Mouse (Mus musculus): ENCODE measurements at regions not wholly inside any gene's neighbourhood (a gene's known extent, or its start where the extent isn't known, plus 50 kb on each side); places are given as distances from the start of the nearest gene placed in this dataset.

DNA sequence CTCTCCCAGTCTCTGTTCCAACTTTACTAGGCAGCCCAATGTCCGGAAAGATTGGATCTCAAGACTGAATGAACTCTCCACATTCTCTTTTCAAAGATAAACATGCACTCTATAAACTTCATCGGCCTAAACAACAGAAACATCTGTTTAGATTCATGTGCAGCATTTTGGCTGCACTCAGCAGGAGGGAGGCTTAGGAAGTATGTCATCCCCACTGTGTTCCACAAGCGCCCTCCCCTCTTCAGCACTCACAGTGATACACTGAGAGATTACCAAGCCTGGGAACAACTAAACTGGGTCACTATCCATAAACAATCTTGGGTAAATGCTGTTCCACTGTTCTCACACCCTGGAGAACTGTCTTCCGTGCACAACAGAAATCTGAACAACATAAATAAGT is 185.5 kb upstream of the Gm11114 start:
- Histone ChIP-seq H3K27me3 (replicated peaks; ENCODE audit: control insufficient read depth, insufficient read depth, low read length) (no peaks in the 10 kb centered on the region), H3K4me3 (ENCODE audit: low read depth, low read length) (no peak overlapping the region), H3K4me2 (replicated peaks; ENCODE audit: low read depth) (no peak overlapping the region), H3K4me1 (replicated peaks; ENCODE audit: control insufficient read depth, insufficient read depth, low read length) (no peaks in the 10 kb centered on the region), H3K27ac (ENCODE audit: low read depth, low read length) (no peak overlapping the region), H3K9ac (ENCODE audit: low read depth, low read length) (no peak overlapping the region), H3K36me3 (ENCODE audit: control insufficient read depth, insufficient read depth) (no peaks in the 10 kb centered on the region), H3K9me3 (ENCODE audit: control insufficient read depth) (no peaks in the 10 kb centered on the region)
- no peak for ATAC-seq
- WGBS = 56% methylated on average over 4 of the region's 4 CpGs
- TF ChIP-seq CTCF (IDR thresholded peaks at IDR 0.05; ENCODE audit: low read depth) = 0 out of 2 replicates have a peak, but pooled peaks have one; percentile 4

DNA sequence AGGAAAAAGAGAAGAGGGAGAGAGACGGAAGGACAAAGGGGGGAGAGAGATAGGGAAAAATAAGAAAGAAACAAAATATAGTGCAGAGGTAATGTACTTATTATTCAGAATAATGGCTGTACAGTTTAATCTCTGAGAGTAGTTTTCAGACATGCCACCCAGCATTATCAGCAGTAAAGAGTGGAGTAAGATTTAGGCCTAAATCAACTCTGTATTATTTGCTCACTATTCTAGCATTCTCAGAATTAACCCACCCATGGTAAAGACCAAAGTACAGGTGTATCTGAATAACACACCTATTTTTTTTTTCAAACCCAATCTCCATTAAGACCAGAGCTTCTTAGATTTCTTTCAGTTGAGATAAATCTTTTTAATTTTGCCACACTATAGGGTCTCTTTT is 177.7 kb upstream of the Gm11114 start:
- Histone ChIP-seq H3K27me3 (replicated peaks; ENCODE audit: control insufficient read depth, insufficient read depth, low read length) (no peaks in the 10 kb centered on the region), H3K27ac (ENCODE audit: low read depth, low read length) (no peak overlapping the region), H3K4me2 (replicated peaks; ENCODE audit: low read depth) (no peak overlapping the region), H3K9me3 (ENCODE audit: control insufficient read depth) (no peaks in the 10 kb centered on the region), H3K4me3 (ENCODE audit: low read depth, low read length) (no peak overlapping the region), H3K9ac (ENCODE audit: low read depth, low read length) (no peak overlapping the region), H3K36me3 (ENCODE audit: control insufficient read depth, insufficient read depth) (no peaks in the 10 kb centered on the region), H3K4me1 (replicated peaks; ENCODE audit: control insufficient read depth, insufficient read depth, low read length) (no peaks in the 10 kb centered on the region)
- no peak for ATAC-seq
- no peak for TF ChIP-seq CTCF (IDR thresholded peaks at IDR 0.05; ENCODE audit: low read depth)
- 79% methylated on average over 1 of the region's 1 CpGs for WGBS

DNA sequence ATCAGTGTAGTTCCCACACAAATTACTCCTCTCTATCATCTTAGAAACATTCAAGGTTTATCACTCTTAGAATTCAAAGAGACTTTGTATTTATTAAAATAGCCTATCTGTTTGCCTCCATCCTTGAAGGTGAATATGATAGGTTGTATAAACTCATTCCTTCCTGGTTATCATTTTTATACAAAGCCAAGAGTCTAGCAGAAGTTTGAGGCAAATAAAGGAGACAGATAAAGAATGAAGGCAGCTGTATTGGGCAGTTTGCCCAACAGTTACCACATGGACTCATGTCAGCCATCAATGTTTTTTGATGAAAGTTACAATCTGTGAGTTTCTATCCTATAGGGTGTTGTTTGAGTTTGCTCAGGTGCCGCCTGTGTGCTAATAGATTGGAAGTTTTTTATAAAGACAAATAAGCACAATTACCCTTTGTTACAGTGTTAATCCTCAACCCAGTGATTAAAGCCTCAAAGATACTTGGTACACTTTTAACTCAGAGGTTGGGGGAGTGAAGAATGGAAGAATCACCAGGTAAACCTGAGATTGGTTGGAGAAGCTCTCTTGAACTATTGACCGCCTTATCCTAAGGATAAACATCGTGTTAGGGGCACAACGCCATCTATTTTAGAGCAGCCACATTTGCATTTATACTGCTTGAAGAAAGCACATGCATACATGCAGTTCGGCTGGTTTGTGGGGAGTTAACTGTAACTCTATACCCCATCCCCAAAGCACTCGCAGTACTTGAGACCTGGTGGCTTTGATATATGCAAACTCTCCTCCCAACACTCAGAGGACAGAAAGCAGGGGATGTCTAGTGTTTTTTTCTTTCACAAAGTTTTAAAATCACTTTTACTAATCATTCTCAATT is 175.6 kb upstream of the Gm11114 start:
- H3K27me3 ChIP-seq (replicated peaks; ENCODE audit: control insufficient read depth, insufficient read depth, low read length) = no peaks in the 10 kb centered on the region
- no peaks in the 10 kb centered on the region for H3K4me1 ChIP-seq (replicated peaks; ENCODE audit: control insufficient read depth, insufficient read depth, low read length)
- H3K4me2 ChIP-seq (replicated peaks; ENCODE audit: low read depth) = no peak overlapping the region
- H3K9me3 ChIP-seq (ENCODE audit: control insufficient read depth) = no peaks in the 10 kb centered on the region
- 68% methylated on average over 6 of the region's 6 CpGs for WGBS
- no peak for TF ChIP-seq CTCF (IDR thresholded peaks at IDR 0.05; ENCODE audit: low read depth)
- H3K9ac ChIP-seq (ENCODE audit: low read depth, low read length) = no peak overlapping the region
- ATAC-seq = no peak
- H3K27ac ChIP-seq (ENCODE audit: low read depth, low read length) = no peak overlapping the region
- H3K4me3 ChIP-seq (ENCODE audit: low read depth, low read length) = no peak overlapping the region
- H3K36me3 ChIP-seq (ENCODE audit: control insufficient read depth, insufficient read depth) = no peaks in the 10 kb centered on the region

DNA sequence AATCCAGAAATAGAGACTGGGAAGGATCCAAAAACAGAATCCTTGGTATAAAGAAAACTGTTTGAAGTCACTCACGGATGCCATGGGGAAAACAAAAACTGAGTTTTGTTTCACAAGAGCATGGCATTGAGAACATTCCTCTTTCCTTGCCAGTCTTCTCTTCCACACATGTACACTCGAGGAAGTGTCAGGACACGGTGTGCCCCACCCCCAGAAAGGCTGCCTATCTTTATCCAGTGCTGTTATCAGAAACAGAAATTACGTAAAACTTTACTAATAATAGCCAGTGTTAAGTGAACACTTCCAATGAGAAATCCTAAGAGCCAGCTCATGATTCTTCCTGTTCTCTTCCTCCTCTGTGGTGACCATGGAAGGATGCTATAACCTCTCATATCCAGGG is 172.7 kb upstream of the Gm11114 start:
- H3K4me1 ChIP-seq (replicated peaks; ENCODE audit: control insufficient read depth, insufficient read depth, low read length) = no peaks in the 10 kb centered on the region
- no peak for ATAC-seq
- H3K27ac ChIP-seq (ENCODE audit: low read depth, low read length) = no peak overlapping the region
- H3K27me3 ChIP-seq (replicated peaks; ENCODE audit: control insufficient read depth, insufficient read depth, low read length) = no peaks in the 10 kb centered on the region
- 41% methylated on average over 4 of the region's 4 CpGs for WGBS
- no peak overlapping the region for H3K4me3 ChIP-seq (ENCODE audit: low read depth, low read length)
- no peaks in the 10 kb centered on the region for H3K9me3 ChIP-seq (ENCODE audit: control insufficient read depth)
- H3K36me3 ChIP-seq (ENCODE audit: control insufficient read depth, insufficient read depth) = no peaks in the 10 kb centered on the region
- no peak for TF ChIP-seq CTCF (IDR thresholded peaks at IDR 0.05; ENCODE audit: low read depth)
- no peak overlapping the region for H3K9ac ChIP-seq (ENCODE audit: low read depth, low read length)
- no peak overlapping the region for H3K4me2 ChIP-seq (replicated peaks; ENCODE audit: low read depth)

DNA sequence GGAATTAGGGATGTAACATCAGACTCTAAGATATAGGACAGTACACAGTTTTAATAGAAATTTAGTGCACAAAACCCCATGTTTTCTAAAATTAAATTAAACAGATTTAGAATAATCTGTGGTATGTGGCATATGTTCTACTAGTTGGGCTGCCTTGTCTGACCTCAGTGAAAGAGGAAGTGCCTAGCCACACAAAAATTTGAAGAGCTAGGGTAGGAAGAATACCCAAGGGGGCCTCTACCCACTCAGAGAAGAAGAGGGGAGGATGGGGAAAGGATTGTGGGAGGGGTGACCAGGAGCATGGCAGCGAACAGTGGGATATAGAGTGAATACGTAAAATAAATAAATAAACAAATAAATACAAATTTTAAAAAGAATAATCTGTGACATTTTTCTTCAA is 168.2 kb upstream of the Gm11114 start:
- no peaks in the 10 kb centered on the region for H3K27me3 ChIP-seq (replicated peaks; ENCODE audit: control insufficient read depth, insufficient read depth, low read length)
- TF ChIP-seq CTCF (IDR thresholded peaks at IDR 0.05; ENCODE audit: low read depth) = no peak
- no peak for ATAC-seq
- H3K9me3 ChIP-seq (ENCODE audit: control insufficient read depth) = no peaks in the 10 kb centered on the region
- H3K36me3 ChIP-seq (ENCODE audit: control insufficient read depth, insufficient read depth) = no peaks in the 10 kb centered on the region
- no peak overlapping the region for H3K27ac ChIP-seq (ENCODE audit: low read depth, low read length)
- no peak overlapping the region for H3K4me3 ChIP-seq (ENCODE audit: low read depth, low read length)
- H3K4me2 ChIP-seq (replicated peaks; ENCODE audit: low read depth) = no peak overlapping the region
- WGBS = 95% methylated on average over 2 of the region's 2 CpGs
- no peaks in the 10 kb centered on the region for H3K4me1 ChIP-seq (replicated peaks; ENCODE audit: control insufficient read depth, insufficient read depth, low read length)
- H3K9ac ChIP-seq (ENCODE audit: low read depth, low read length) = no peak overlapping the region

DNA sequence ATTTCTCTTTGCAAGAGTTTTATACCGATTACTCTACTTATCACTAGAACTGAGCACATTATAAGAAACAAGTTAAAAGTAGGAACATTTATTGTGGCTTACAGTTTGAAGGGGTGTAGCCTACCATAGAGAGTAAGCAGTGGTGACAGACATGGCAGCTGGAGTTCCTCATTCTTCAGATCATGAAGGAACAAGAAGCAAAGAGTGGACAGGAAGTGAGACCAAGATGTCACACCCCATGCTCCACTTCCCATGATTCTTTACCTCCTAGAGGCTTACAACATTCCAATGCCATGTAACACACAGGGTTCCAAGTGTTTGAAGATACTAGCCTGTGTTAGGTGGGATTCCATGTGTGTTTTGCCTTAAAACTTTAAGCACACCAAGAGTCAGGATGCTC is 146.9 kb upstream of the Gm11114 start:
- Histone ChIP-seq H3K9ac (ENCODE audit: low read depth, low read length) (no peak overlapping the region), H3K4me3 (ENCODE audit: low read depth, low read length) (no peak overlapping the region), H3K9me3 (ENCODE audit: control insufficient read depth) (no peaks in the 10 kb centered on the region), H3K4me1 (replicated peaks; ENCODE audit: control insufficient read depth, insufficient read depth, low read length) (no peaks in the 10 kb centered on the region), H3K4me2 (replicated peaks; ENCODE audit: low read depth) (no peak overlapping the region), H3K27me3 (replicated peaks; ENCODE audit: control insufficient read depth, insufficient read depth, low read length) (no peaks in the 10 kb centered on the region), H3K27ac (ENCODE audit: low read depth, low read length) (no peak overlapping the region), H3K36me3 (ENCODE audit: control insufficient read depth, insufficient read depth) (no peaks in the 10 kb centered on the region)
- no peak for TF ChIP-seq CTCF (IDR thresholded peaks at IDR 0.05; ENCODE audit: low read depth)
- no peak for ATAC-seq
- WGBS = 86% methylated on average over 1 of the region's 1 CpGs

Measured in intestine, postnatal 0 days (tissue).